Mouse (Mus musculus) heart, adult 2 months (tissue): ENCODE measurements at regions not wholly inside any gene's neighbourhood (a gene's known extent, or its start where the extent isn't known, plus 50 kb on each side); places are given as distances from the start of the nearest gene placed in this dataset.

ENCODE experiments used
- CTCF ChIP-seq: fragments of 200-600 bp; IDR thresholded peaks from 2 replicates; pipeline ENCODE4 v1.8.1; 2022; ENCODE audit warnings: antibody characterized with exemption, mild to moderate bottlenecking, moderate library complexity
- EP300 ChIP-seq: fragments of 200-500 bp; IDR thresholded peaks from 2 replicates; pipeline ENCODE4 v1.6.1; 2011; ENCODE audit warnings: low read depth, low read length, control low read depth; ENCODE audit not compliant: insufficient read depth
- POLR2A ChIP-seq: fragments of 200-500 bp; IDR thresholded peaks from 2 replicates; pipeline ENCODE4 v1.6.1; 2011; ENCODE audit warnings: mild to moderate bottlenecking, low read depth, low read length, control low read depth; ENCODE audit not compliant: insufficient read depth

GRCm38 (mm10) chr2:51073040-51073594, 75.8 kb downstream of the Rnd3 start:
- no peak for TF ChIP-seq POLR2A
- no peak for TF ChIP-seq EP300
- no peak for TF ChIP-seq CTCF
